Mouse (Mus musculus) embryonic facial prominence, embryonic 13.5 days (tissue): ENCODE measurements at regions not wholly inside any gene's neighbourhood (a gene's known extent, or its start where the extent isn't known, plus 50 kb on each side); places are given as distances from the start of the nearest gene placed in this dataset.

Experiments
- ATAC-seq: fragments of 200-750 bp; cut with Nextera tagmentation; 2 replicates; pipeline ENCODE4 v1.8.0; 2017; ENCODE audit warnings: low read depth; ENCODE audit not compliant: insufficient number of reproducible peaks, insufficient read depth, low FRiP score, low TSS enrichment
- H3K27ac ChIP-seq: fragments of 300-500 bp; sonication (generic); 2 replicates; pipeline ENCODE4 v1.5.1; 2015; ENCODE audit warnings: moderate library complexity, mild to moderate bottlenecking, inconsistent platforms
- H3K27me3 ChIP-seq: fragments of 300-500 bp; sonication (generic); 2 replicates; pipeline ENCODE4 v1.6.1; 2015; ENCODE audit warnings: mild to moderate bottlenecking, inconsistent platforms
- H3K36me3 ChIP-seq: fragments of 300-500 bp; sonication (generic); 2 replicates; pipeline ENCODE4 v1.6.1; 2015; ENCODE audit warnings: mild to moderate bottlenecking, inconsistent platforms
- H3K4me1 ChIP-seq: fragments of 300-500 bp; sonication (generic); 2 replicates; pipeline ENCODE4 v1.6.1; 2015; ENCODE audit warnings: inconsistent platforms
- H3K4me2 ChIP-seq: fragments of 300-500 bp; sonication (generic); 2 replicates; pipeline ENCODE4 v1.6.1; 2015; ENCODE audit warnings: moderate library complexity, mild to moderate bottlenecking, inconsistent platforms
- H3K4me3 ChIP-seq: fragments of 300-500 bp; sonication (generic); 2 replicates; pipeline ENCODE4 v1.5.1; 2015; ENCODE audit warnings: mild to moderate bottlenecking, inconsistent platforms
- H3K9ac ChIP-seq: fragments of 300-500 bp; sonication (generic); 2 replicates; pipeline ENCODE4 v1.6.1; 2015; ENCODE audit warnings: mild to moderate bottlenecking, inconsistent platforms
- H3K9me3 ChIP-seq: fragments of 300-500 bp; sonication (generic); 2 replicates; pipeline ENCODE4 v1.6.1; 2016; ENCODE audit warnings: inconsistent platforms
- WGBS: fragments of 180-500 bp; shearing (Covaris S2); methylation state at CpG from one replicate; pipeline ENCODE4 v1.1.7; 2015; ENCODE audit warnings: mixed read lengths; 5-methylcytosine and 5-hydroxymethylcytosine counted together

GRCm38 (mm10) chr7:88225800-88226199, 52.1 kb upstream of the Ctsc start:
- Histone ChIP-seq H3K27me3 (no peaks in the 10 kb centered on the region), H3K9ac (no peak overlapping the region), H3K9me3 (no peaks in the 10 kb centered on the region), H3K4me2 (no peak overlapping the region), H3K36me3 (no peaks in the 10 kb centered on the region), H3K27ac (no peak overlapping the region), H3K4me1 (no peaks in the 10 kb centered on the region), H3K4me3 (no peak overlapping the region)
- 68% methylated on average over 1 of the region's 1 CpGs for WGBS
- ATAC-seq: no peak
